Mouse (Mus musculus) left cerebral cortex, adult 6 months (tissue): ENCODE measurements around the gene Crybb3. TPM values are rescaled to one million over a fixed set of nuclear protein-coding genes. Genes with fewer than 3 reads are reported as not detected.

Experiments
- long read RNA-seq, 2 experiments: library from polyadenylated mRNA; unstranded; transcript quantifications; one replicate each; pipeline ENCODE4 v2.0.0; 2019 to 2020
- polyA plus RNA-seq: library from polyadenylated mRNA; unstranded; fragments of <200 nt; fragmentation: Nextera tagmentation; gene quantifications from 2 replicates; pipeline ENCODE4 v1.2.3, GENCODE M21; 2021

The Crybb3 gene
- 1.7 and 2.0 TPM in 2 replicates for polyA plus RNA-seq
- long read RNA-seq, experiment 1, partial matches to known transcripts: 0 of 2 reads
- long read RNA-seq, experiment 1, other reads (novel, unspliced or antisense): 2 of 2 reads
- long read RNA-seq, experiment 2: 0 reads

GRCm38 (mm10) chr5:113081439-113081838, at the start of gene Crybb3:
TSS of gene Crybb3 (minus strand) at chr5:113081584.

GRCm38 (mm10) chr5:113070017-113070416, 11.4 kb downstream of the Crybb3 start, which contains the start of gene Crybb2:
TSS of gene Crybb2 (minus strand) at chr5:113070117.

Other genes with a start within 250 kb of the Crybb3 start
- 0.50 and 0.61 TPM in 2 replicates for gene Myo18b, start 185.2 kb downstream of the Crybb3 start, polyA plus RNA-seq
- 8.6 and 9.5 TPM in 2 replicates for gene Grk3, start 65.8 kb downstream of the Crybb3 start, polyA plus RNA-seq
- not detected in 2 replicates for gene Crybb2, start 11.5 kb downstream of the Crybb3 start, polyA plus RNA-seq
- 6.4 and 7.8 TPM in 2 replicates for gene 2900026A02Rik, start 139.7 kb upstream of the Crybb3 start, polyA plus RNA-seq
- gene Tmem211, start 145.3 kb upstream of the Crybb3 start, polyA plus RNA-seq: not detected in 2 replicates
- gene Sgsm1, start 229.2 kb upstream of the Crybb3 start, polyA plus RNA-seq: 17.9 and 22.0 TPM in 2 replicates